Mouse (Mus musculus) urinary bladder, postnatal 10 days (tissue): ENCODE measurements around the gene Dpf3.

ENCODE experiments used
- DNase-seq: peaks from one replicate; pipeline ENCODE4 v3.0.0; 2022; ENCODE audit warnings: low spot score

Dpf3 gene

GRCm38 (mm10) chr12:83487476-83487991 is at the start of gene Dpf3:
Gene Dpf3, minus strand, starts transcription at chr12:83487716.
- DNase-seq, result peak; percentile 95

- no peak for DNase-seq
These were observed 48.5 kb upstream of the Dpf3 start for GRCm38 (mm10) chr12:83536039-83536438.

GRCm38 (mm10) chr12:83535428-83535827 is 47.9 kb upstream of the Dpf3 start:
- no peak for DNase-seq

GRCm38 (mm10) chr12:83534190-83534589 is 46.7 kb upstream of the Dpf3 start:
- no peak for DNase-seq

GRCm38 (mm10) chr12:83532966-83533365 is 45.5 kb upstream of the Dpf3 start:
- no peak for DNase-seq

- DNase-seq, result no peak
These were observed 44.5 kb upstream of the Dpf3 start for GRCm38 (mm10) chr12:83531992-83532391.

- no peak for DNase-seq
These were observed 41.1 kb upstream of the Dpf3 start for GRCm38 (mm10) chr12:83528665-83529064.

GRCm38 (mm10) chr12:83527816-83528215 is 40.3 kb upstream of the Dpf3 start:
- DNase-seq, result no peak

GRCm38 (mm10) chr12:83525822-83526544 is 38.5 kb upstream of the Dpf3 start:
- no peak for DNase-seq

- no peak for DNase-seq
These were observed 36.8 kb upstream of the Dpf3 start for GRCm38 (mm10) chr12:83524329-83524728.

GRCm38 (mm10) chr12:83523892-83524291 is 36.4 kb upstream of the Dpf3 start:
- no peak for DNase-seq

GRCm38 (mm10) chr12:83523056-83523455 is 35.5 kb upstream of the Dpf3 start:
- no peak for DNase-seq

- DNase-seq, result no peak
These were observed 33.6 kb upstream of the Dpf3 start for GRCm38 (mm10) chr12:83521083-83521482.

- DNase-seq, result peak; percentile 88
These were observed 32.9 kb upstream of the Dpf3 start, which contains the start of gene Dcaf4 for GRCm38 (mm10) chr12:83520311-83520890. Gene Dcaf4, plus strand, starts transcription at chr12:83520466.

GRCm38 (mm10) chr12:83517580-83517979 is 30.1 kb upstream of the Dpf3 start:
- no peak for DNase-seq

- no peak for DNase-seq
These were observed 26.7 kb upstream of the Dpf3 start for GRCm38 (mm10) chr12:83514216-83514615.

GRCm38 (mm10) chr12:83513185-83513584 is 25.7 kb upstream of the Dpf3 start:
- no peak for DNase-seq

GRCm38 (mm10) chr12:83512783-83513182 is 25.3 kb upstream of the Dpf3 start:
- DNase-seq, result no peak

GRCm38 (mm10) chr12:83510586-83510985 is 23.1 kb upstream of the Dpf3 start:
- no peak for DNase-seq

- DNase-seq, result no peak
These were observed 19.0 kb upstream of the Dpf3 start for GRCm38 (mm10) chr12:83506543-83506942.

- DNase-seq, result no peak
These were observed 14.7 kb upstream of the Dpf3 start for GRCm38 (mm10) chr12:83502190-83502589.

- no peak for DNase-seq
These were observed 11.7 kb upstream of the Dpf3 start for GRCm38 (mm10) chr12:83499256-83499655.

GRCm38 (mm10) chr12:83497959-83498358 is 10.4 kb upstream of the Dpf3 start:
- no peak for DNase-seq

- DNase-seq, result no peak
These were observed 9.2 kb upstream of the Dpf3 start for GRCm38 (mm10) chr12:83496736-83497135.
